Mouse (Mus musculus) lung, postnatal 36 days (tissue): Measurements from ENCODE around the gene Ksr2.
"Not testable (repeated sequence)": the region's sequence is repeated elsewhere in the genome, so short reads cannot be mapped to it uniquely, and the experiment has no call there.

Experiments used
- DNase-seq: peaks from one replicate; pipeline ENCODE4 v3.0.0; 2022; ENCODE audit warnings: mixed read lengths

Gene Ksr2

DNA sequence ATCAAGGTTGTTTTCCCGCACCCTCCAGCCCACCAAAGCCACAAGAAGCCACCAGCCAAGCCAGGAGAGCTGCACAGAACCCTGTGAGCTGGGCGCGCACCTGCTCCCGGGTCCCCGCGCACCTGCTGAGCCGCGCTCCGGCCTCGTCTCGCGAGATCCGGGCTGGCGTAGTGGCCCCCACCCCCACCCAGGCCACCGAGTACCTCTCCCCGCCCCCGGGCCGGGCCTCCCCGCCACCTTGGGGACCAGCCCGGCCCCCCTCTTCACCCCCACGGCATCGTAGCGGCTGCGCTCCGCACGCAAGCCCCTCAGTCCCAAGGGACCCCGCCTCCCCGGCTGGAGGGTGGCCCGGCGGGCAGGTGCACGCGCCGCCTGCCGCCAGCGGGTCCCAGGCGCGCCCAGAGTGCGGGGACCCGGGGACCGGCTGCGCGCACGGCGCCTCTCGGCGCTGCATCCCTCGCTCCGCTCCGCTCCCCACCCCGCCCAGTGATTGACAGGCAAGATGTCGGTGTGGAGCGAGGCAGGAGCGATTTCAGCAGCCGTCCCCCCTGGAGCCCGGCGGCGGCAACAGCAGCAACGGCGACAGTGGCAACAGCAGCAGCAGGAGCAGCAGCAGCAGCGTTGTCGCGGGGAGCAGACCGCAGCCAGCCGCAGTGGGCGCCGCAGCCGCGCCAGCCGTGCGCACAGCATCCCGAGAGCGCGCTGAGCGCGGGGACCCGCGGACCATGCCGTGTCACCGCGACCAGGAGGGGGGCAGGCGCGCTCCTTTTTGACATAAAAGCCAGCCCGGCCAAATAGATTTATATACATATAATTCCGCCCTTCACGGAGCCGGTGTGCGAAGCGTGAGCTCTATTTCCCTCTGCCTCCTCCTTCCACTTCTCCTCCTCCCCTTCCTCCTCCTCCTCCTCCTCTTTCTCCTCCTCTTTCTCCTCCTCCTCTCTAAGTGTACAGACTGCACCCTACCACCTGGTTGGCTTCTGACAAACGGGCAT is at the start of gene Ksr2:
Gene Ksr2, plus strand, starts transcription at position 494 of the 995 bp plus-strand sequence.
- peak; percentile 26 for DNase-seq

DNA sequence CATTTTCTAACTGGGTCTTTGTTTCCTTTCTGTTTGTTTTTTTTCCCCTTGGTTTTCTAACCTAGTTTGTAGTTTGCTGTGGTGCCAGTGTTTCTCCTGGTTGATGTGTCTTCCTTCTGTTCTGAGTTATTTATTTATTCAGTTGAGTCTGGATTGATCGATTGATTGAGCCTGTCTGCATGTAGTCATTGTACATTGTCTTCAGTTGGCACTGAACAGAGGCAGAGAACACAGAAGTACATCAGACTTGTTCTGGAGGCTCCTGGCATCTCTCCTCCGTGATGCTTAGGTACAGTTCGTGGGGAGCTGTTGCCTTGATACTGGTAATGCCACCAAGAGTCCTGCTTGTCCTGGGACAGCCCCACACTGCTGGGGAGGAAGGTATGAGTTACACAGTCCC is 49.0 kb upstream of the Ksr2 start:
- no peak for DNase-seq

DNA sequence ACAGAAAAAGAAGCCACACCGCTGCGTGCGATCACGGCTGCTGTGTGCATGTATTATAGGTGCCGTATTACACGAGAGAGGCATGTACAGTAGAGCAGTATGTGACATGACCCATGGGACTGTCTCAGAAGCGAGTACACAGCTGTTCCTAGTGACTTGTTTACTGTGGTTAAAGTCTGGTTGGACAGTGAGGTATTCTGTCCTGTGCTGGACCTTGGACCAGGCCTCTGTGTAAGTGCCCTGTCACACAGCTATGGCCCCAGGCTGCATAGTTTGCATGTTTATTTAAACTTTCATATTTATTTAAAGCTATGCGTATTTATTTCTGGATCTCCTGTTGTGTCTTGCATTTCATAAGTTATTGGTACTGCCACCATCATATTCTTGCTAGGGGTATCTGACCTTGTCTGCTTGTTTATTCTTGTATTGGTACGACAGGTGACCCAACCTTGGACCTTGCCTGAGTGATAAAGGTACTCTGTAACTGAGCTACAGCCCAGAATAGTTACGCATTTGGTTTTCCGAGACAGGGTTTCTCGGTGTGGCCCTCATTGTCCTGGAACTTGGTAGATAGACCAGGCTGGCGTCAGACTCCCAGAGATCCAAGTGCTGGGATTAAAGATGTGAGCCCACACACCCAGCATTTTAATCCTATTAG is 47.8 kb upstream of the Ksr2 start:
- no peak for DNase-seq

DNA sequence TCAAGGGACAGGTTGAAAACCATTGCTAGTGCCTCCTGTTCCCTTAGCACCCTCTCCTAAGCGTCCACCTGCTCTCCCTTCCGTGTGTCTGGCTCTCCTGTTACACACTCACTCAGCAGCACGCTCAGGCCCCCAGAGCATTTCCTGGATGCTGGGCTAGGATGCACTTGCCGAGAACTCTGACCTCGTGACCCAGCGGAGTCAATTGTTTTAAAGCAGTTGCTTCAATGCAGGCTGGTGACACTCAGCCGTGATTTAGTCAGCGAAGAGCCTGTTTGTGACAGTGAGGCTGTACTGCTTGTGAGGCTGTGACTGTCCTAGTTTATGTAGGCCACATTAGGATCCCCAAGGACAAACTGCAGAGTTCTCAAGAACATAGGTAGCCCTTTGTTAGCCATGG is 46.6 kb upstream of the Ksr2 start:
- no peak for DNase-seq

DNA sequence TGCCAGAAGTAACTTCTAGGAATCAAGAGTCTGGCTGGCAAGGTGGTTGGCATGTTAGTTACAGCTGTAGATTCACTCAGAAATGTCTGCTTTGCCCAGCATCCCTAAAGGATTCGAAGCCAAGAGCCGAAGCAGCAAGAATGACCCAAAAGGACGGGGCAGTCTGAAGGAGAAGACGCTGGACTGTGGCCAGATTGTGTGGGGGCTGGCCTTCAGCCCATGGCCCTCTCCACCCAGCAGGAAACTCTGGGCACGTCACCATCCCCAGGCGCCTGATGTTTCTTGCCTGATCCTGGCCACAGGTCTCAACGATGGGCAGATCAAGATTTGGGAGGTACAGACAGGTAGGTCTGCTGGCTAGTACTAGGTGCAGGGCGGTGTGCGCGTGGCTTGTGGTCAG is 43.2 kb upstream of the Ksr2 start:
- no peak for DNase-seq

DNA sequence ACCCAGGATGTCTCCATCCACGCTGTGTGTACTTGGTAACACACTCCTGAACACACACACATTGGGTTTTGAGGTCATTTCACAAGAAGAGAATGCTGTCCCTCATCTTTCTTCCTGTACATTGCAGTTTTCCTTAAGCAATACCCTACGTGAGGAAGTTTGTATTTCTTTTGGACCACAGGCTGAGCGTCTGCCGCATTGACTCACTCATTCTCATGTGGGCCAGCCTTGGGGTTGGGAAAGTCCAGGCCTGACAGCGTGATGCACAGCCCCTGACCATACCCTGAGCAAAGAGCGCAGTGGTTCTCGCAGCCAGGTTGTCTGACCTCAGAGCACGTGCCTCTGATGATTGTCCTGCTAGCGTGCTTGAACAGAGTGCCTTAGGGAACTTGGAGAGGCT is 40.4 kb upstream of the Ksr2 start:
- no peak for DNase-seq

DNA sequence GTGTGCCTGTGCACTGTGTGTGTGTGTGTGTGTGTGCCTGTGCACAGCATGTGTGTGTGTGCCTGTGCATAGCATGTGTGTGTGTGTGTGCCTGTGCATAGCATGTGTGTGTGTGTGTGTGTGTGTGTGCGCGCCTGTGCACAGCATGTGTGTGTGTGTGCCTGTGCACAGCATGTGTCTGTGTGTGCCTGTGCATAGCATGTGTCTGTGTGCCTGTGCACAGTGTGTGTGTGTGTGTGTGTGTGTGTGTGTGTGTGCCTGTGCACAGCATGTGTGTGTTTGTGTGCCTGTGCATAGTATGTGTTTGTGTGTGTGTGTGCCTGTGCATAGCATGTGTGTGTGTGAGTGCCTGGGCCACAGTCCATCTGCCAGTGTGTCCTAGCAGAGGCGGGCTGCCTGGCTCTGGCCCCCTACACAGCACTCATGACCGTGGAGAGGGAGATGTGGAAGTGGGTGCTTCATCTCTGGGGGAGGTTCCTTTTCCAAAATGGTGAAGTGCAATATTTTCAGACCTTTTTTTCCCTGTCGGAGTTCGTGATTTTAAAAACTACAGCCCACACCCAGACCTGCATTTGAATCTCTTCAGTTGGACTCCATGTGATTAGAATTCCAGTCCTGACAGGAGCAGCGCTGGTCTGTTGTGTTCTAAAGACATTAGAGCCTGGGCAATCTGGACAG is 39.3 kb upstream of the Ksr2 start:
- DNase-seq: no peak

DNA sequence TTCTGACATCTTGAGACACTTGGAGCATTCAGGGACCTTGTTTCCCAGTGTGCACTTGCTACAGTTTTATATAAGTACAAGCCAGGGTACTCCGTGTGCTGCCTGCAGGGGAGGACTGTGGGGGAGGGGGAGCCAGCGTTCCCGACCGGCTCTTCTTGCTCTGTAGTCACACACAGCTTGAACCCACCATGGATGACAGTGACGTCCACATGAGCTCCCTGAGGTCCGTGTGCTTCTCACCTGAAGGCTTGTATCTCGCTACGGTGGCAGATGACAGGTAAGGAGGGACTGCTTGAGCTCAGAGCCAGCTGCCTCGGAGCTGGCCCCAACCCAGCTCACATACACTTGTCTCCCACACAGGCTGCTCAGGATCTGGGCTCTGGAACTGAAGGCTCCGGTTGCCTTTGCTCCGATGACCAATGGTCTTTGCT is 37.5 kb upstream of the Ksr2 start:
- DNase-seq: no peak

DNA sequence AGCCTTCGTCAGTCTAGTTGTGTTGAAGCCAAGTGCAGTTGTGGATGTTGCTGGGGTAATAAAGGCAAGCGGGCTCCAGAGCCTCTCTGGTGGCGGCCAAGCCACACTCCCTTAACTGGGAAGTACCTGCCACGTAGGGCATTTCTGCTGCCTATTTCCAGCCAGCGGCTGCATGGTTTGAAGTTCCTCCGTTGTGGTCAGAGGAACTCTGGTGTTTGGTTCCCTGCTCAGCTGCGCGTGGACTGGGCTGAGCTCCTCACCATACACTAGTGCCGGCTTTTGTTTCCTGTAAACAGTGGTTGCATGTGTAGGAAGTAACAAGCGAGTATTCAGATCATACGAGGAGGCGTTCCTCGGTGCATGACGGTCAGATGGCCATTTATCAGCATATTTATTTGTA is 36.1 kb upstream of the Ksr2 start:
- not testable (repeated sequence) for DNase-seq

DNA sequence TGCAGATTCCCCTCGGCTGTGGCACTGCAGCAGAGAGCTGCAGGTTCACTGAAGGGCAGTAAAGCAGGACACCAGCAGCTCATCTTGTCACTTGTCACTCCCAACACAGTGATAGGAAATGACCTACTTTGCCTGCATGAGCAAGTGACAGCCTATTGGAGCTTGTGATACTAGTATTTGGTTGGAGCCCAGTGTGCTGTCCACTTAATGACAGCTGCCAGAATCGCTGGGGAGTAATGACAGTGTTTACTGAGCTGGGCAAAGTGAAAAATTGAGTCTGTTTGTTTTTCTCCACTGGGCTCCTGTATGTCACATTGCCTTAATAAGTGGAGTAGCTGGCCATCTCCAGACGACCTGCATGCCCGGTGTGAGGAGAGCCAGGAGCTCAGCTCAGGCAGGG is 33.6 kb upstream of the Ksr2 start:
- DNase-seq: no peak

DNA sequence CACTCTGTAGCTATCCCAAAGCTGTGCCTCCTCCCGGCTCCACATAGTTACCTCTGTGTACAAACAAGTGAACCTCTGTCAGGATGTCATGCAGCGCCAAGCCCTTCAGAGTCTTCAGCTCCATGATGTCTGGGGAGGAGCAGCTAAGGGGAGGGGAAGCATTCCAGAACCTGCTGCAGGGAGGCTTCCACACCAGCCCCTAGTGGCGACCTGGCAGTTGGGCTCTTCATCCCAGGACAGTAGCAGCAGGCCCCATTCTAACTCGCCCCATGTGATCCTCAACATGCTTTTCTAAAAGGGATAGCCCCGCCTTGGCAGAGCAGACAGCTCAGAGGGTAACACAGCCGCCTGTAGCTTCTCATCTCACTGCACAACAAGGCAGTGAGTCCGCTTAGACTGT is 32.0 kb upstream of the Ksr2 start:
- no peak for DNase-seq

DNA sequence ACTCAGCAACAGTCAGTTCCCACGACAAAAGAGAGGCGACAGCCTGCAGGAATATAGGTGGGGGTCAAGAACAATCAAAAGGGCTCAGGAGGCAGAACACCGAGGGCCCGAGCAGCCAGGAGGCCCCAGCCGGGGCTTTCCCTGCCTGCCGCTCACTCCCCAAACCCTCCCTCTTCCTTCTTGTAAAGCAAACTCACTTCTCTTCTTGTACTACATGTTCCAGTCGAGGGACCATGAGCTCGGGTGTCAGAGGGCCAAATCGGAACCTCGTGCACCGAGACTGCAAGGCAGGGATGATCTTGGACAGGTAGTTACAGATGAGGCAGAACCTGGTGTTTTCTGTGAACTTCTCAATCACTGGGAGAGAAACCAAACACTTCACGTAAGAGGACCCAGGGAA is 30.6 kb upstream of the Ksr2 start:
- no peak for DNase-seq

DNA sequence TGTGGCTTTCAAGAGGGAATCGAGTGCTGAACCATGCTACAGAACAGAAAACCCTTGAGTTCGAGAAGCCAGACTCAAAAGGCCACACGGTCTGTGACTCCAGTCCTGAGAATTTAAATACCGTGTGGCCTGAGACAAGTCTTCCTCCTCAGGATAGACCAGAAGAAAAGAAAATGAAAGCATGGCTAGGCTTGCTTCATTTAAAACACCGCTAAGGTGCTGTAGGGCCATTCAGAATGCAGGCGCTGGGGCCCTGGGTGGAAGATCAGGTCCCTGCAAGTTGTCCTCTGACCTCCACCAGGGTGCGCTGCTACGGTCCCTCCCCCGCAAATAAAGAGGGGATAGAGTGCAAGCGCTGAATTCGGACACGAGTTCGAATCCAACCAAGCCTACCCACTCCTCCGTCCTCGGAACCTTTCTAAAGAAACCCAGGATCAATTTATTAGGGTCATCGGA is 25.5 kb upstream of the Ksr2 start:
- peak; percentile 33 for DNase-seq

DNA sequence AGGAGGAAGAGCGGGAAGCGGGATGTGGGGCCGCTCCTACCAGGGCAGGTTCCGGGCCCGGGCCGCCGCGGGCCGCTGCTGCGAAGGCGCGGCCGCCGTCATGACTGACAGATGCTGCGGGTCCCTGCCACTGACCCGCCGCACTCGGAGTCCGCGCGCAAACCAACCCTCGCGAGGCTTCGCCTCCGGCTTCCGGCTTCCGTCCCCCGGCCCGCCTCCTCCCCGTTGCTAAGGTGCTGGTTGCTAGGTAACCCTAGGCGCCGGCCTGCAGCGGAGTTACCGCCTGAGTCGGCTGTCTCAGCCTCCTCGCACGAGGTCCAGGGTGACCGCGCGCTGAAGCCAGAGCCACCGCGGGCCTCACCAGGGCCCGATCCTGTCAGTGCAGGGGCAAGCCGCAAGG is 24.9 kb upstream of the Ksr2 start, which contains the start of gene Rfc5:
Gene Rfc5, minus strand, starts transcription at position 171 of the 400 bp plus-strand sequence.
- peak; percentile 96 for DNase-seq

DNA sequence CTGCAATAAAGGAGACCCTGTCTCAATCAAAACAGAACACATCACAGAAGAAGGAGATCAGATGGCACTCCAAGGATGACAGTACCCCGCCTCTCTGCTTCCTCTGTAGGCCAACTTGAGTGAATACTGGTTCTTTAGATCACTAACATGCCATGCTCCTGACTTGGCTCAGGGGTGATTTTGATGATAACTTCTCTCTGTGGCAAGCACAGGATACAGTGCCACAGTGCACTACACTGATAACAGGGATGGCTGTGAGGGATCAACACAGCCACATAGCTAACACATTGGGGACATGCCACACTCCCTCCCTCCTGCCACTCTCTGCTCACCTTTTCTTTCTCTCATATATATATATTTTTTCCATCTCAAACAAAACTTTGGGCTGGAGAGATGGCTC is 22.9 kb upstream of the Ksr2 start:
- no peak for DNase-seq

DNA sequence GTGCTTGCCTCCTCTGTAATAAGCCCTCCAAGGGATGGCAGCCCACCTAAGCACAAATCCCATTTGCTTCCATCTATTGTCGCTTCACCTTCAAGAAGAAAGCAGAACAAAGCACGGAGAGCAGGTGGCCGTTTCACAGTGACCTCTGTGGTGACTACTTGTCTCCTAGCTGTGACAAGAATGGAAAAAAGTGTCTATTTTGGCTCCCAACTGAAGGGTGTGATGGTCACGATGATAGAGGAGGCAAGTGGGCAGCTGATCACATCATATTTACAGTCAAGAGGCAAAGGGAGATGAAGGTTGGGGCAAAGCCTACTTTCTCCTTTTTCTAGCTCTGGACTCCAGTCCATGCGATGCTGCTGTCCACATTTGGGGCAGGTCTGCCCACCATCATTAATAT is 18.0 kb upstream of the Ksr2 start:
- DNase-seq: no peak

DNA sequence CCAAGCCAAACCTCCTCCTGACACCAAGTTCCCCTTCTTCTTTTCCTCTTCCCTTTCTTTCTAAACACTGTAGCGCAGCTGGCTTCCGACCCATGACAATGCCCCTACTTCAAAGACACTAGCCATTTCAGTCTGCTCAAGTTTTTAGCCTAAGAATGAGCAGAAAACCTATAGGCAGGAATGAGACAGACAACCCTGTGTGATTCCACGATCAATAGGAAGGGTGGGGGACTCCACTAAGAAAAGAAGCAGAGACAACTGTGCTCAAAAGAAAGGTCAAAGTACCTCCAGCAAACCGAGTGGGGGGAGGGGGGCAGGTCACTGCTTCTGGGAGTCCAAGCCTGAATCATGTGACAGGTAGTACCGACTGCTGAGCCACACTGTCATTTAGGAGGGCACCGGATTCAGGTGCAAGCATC is 17.2 kb upstream of the Ksr2 start:
- no peak for DNase-seq

DNA sequence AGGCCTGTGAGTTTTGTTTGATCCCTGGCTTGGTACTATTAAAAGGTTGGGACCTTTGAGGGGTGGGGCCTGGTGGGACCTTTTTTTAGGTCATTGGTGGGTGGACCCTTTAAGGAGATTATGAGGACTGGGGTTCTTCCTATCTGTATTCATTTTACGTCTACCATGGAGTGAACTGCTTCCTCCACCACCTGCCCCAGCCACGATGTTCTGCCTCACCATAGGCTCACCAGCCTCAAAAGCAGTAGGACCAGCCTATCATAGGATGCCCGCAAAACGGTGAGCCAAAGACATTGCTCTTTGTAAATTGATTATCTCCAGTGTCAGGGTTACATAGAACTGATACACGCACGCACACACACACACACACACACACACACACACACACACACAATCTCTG is 16.4 kb upstream of the Ksr2 start:
- no peak for DNase-seq

DNA sequence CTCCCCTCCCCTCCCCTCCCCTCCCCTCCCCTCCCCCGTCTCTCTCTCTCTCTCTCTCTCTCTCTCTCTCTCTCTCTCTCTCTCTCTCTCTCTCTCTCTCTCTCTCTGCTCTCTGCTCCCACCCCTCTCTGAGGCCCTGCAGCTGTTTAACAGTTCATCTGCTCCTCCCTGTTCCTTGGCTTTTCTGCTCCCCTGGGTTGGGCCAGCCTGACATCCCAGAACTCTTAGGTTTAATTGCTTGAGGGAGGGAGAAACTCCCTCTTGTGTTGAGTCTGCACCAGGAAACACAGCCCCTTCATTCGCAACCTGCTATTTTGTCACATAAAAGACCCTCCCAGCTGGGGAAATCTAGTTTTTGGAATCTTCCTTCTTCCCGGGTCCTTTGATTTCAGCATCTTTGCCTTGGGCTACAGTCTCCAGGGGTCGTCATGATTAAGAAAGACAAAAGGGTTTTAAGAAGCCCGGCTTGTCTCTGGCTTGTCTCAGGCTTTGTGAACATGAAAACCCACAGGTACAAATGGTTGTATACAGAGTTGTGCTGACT is 15.7 kb upstream of the Ksr2 start:
- DNase-seq: no peak

DNA sequence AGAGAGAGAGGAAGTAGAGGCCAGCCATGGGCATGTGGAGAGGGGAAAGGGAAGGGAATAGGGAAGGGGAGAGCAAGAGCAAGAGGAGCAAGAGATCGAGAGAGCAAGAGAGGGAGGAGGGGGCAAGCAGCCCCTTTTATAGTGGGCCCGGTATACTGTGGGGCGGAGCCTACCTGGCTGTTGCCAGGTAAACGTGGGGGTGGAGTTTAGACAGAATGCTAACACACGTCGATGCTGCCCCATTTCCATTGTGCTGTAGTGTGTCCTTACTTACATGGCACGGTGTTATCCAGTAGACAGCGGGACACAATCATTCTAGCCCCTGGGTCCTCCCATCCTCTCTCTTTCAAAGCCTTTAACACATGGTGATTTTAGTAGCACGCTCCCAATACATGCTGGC is 14.5 kb upstream of the Ksr2 start:
- no peak for DNase-seq

DNA sequence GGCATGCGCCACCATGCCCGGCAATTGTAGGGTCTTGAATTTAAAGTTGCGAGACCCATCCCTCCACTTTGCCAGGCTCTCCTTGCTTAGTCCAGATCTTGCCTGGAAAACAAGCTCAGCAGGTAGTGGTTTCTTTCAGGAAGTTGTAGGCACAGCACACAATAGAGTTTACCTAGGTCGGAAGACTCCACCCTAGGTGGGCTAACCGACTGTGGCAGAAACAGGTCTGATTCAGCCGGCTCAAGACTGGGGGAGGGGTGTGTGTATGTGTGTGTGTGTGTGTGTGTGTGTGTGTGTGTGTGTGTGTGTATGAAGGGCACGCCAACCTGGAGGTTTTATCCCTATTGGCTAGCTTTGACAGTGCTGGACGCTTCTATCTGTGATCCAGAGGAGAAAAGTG is 10.2 kb upstream of the Ksr2 start:
- DNase-seq: no peak

DNA sequence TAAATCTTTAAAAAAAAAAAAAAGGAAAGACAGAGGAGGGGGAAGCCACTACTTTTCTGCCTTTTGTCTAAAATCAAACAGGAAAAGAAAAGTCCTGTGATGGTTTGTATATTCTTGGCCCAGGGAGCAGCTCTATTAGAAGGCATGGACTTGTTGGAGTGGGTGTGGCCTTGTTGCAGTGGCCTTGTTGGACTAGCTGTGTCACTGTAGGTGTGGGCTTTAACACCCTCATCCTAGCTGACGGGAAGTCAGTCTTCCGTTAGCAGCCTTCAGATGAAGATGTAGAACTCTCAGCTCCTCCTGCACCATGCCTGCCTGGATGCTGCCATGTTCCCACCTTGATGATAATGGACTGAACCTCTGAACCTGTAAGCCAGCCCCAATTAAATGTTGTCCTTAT is 9.1 kb upstream of the Ksr2 start:
- not testable (repeated sequence) for DNase-seq

DNA sequence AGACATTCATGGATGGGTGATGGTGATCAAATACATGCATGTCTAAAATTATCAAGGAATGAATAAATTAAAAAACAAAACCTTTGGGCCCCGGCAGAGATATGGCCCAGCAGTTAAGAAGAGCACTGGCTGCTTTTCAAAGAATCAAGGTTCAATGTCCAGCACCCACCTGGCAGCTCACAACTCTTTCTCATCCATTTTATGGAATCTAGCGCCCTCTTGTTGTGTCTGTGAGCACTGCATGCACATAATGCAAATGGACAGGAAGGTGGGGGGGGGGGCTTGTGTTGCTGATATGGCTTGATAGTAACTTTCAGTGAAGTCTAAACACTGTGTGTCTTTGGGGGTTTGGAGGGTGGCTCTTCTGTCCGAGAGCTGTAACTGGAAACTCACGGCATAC is 5.6 kb upstream of the Ksr2 start:
- DNase-seq: peak; percentile 72
